Comparison of ENCODE assay signal across 22 mouse cellular contexts in the genomic region with DNA sequence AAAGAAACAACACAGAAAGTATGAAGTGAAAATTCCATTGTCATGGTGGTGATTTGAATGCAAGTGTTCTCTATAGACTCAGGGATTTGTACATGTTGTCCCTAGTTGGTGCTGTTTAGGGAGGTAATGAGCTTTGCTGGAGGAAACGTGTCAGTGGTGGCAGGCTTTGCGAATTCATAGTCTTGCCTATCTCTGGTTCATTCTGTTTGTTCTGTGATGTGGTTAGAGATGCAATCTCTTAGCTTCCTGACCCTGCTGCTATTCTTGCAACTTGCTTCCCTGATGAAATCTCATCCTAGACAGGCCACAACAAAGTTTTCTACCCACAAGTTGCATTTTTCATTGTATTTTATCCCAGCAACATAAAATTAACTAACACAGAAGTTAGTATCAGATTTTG.
DNase-seq lines count a peak whose midpoint lies in the region; ATAC-seq lines count a peak whose summit lies in the region.
"Had no signal": no experiment of that assay in that cellular context is flagged by ENCODE, and none has a peak within 500 bp of the region (broad histone marks: within the 10 kb centered on the region; RNA-seq: fewer than 3 reads in every experiment).

No protein-coding gene starts in this region.

- DNase-seq in 416B (ENCODE audit: low read depth) = peak; percentile 95
- DNase-seq in adrenal gland, postnatal 4 days (ENCODE audit: low spot score in 2 of 2) = no peak
- no peak for DNase-seq in kidney, postnatal 25 days
- DNase-seq in ovary, adult 18-20 months (ENCODE audit: low spot score) = no peak
- DNase-seq: adrenal gland, adult 8-10 months; adrenal gland, postnatal 14 days; adrenal gland, postnatal 36 days; B cell, adult 2 months; cerebellum, adult 11 months; cerebellum, adult 18-20 months; cerebellum, adult 8-10 months; cerebellum, adult 9-11 months; cerebellum, postnatal 14 days; cerebellum, postnatal 36 days; forebrain, postnatal 0 days had no signal

- peak; percentile 77 for ATAC-seq in common myeloid progenitor, adult 5-6 weeks (replicated peaks; ENCODE audit: low read depth, poor library complexity, severe bottlenecking)
- ATAC-seq in megakaryocyte, adult 5-6 weeks (ENCODE audit: poor library complexity, severe bottlenecking) = peak; percentile 47
- ATAC-seq: activated CD4-positive, CD25-positive, alpha-beta regulatory T cell, adult 4 months; CD4-positive, CD25-positive, alpha-beta regulatory T cell, adult 4 months; forebrain, embryonic 13.5 days; forebrain, embryonic 15.5 days; forebrain, postnatal 0 days; Patski had no signal
